Mouse (Mus musculus): ENCODE data around the gene 2310022A10Rik.

DNA sequence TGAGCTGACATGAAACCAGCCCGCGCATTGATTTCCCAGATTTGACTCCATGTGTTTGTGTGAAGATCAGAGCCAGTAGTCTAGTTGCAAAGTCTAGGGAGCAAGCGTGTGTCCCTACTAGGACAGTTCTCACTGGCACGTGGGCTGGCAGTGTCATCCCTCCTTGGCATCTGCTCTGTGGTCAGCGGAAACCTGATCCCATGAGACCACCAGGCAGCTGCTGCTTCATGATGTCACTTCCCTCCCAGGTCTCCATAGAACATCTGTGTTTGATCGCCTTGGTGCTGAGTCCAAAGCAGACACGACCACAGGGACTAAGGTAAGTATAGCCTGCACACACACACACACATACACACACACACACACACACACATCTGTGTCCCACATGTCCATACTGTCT is 25.4 kb downstream of the 2310022A10Rik start:
- TF ChIP-seq CTCF (IDR thresholded peaks at IDR 0.05) (no peak), EP300 (IDR thresholded peaks at IDR 0.05) (no peak)
